Mouse (Mus musculus) ES-Bruce4 (cell line): Measurements from ENCODE around the gene Cadps. TPM values are rescaled to one million over a fixed set of nuclear protein-coding genes. Genes with fewer than 3 reads are reported as not detected.

Experiments used
- H3K27ac ChIP-seq: 2 replicates; pipeline ENCODE4 v1.5.1; 2012; ENCODE audit warnings: low read length, inconsistent platforms; ENCODE audit not compliant: insufficient read depth
- H3K27me3 ChIP-seq: 2 replicates; pipeline ENCODE4 v1.6.1; 2012; ENCODE audit warnings: mild to moderate bottlenecking, low read length, inconsistent platforms; ENCODE audit not compliant: control insufficient read depth, poor library complexity, insufficient read depth, severe bottlenecking
- H3K36me3 ChIP-seq: 2 replicates; pipeline ENCODE4 v1.6.1; 2012; ENCODE audit warnings: inconsistent platforms, mild to moderate bottlenecking, low read length, moderate library complexity; ENCODE audit not compliant: control insufficient read depth, poor library complexity, insufficient read depth, severe bottlenecking
- H3K4me1 ChIP-seq: one replicate; pipeline ENCODE4 v1.8.1; 2011; ENCODE audit warnings: low read length; ENCODE audit not compliant: control insufficient read depth, insufficient read depth
- H3K4me3 ChIP-seq: 2 replicates; pipeline ENCODE4 v1.5.1; 2011; ENCODE audit warnings: low read depth, mild to moderate bottlenecking, low read length
- H3K9ac ChIP-seq: 2 replicates; pipeline ENCODE4 v1.6.1; 2012; ENCODE audit warnings: low read depth, mild to moderate bottlenecking, inconsistent platforms; ENCODE audit not compliant: poor library complexity, severe bottlenecking
- H3K9me3 ChIP-seq: replicated peaks from 2 replicates; pipeline ENCODE4 v1.6.1; 2012; ENCODE audit warnings: mild to moderate bottlenecking, low read length, inconsistent platforms; ENCODE audit not compliant: control insufficient read depth, poor library complexity, insufficient read depth, severe bottlenecking
- CTCF ChIP-seq: IDR thresholded peaks from one replicate; pipeline ENCODE4 v1.8.1; 2011; ENCODE audit warnings: low read depth, low read length
- EP300 ChIP-seq: IDR thresholded peaks from 2 replicates; pipeline ENCODE4 v1.6.1; 2011; ENCODE audit warnings: low read depth, low read length; ENCODE audit not compliant: insufficient read depth
- POLR2A ChIP-seq: IDR thresholded peaks from one replicate; pipeline ENCODE4 v1.8.1; 2011; ENCODE audit warnings: low read length; ENCODE audit not compliant: insufficient read depth
- polyA plus RNA-seq: library from polyadenylated mRNA; stranded (reverse); fragments of >200 nt; gene quantifications from 2 replicates; pipeline ENCODE4 v1.2.4, GENCODE M21; 2011; ENCODE audit warnings: low read depth; ENCODE audit not compliant: missing spikeins, insufficient read depth, insufficient read length

Cadps gene
- polyA plus RNA-seq, 1 experiment, result 1.3 TPM

DNA sequence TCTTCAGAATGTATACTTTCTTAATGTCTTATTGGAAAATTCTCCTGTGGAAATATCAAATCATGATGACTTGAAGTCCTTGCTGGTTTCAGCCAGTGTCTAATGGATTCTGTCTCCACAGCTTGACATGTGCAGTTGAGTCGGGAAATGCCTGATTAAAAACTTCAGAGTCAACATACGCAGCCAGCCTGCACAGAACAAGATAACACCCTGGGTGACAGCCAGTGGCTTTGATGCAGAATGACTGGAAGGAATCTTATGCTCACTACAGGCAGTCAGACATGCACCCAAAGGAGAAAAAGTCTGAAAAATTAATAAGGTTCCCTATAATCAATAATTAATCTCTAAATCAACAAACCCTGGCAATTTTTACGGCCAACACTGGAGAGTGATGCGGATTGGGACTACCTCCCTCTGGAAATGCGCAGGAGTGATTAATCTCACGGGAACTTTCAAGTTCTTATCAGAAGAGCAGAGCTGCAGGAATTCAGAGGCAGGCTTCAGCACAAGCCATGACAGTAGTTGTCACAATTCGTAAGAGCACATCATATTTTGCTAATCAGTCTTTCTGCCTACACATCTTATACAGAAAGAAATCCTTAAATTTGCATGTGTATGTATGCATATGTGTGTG, 185.6 kb downstream of the Cadps start:
- Histone ChIP-seq H3K27ac (no peak overlapping the region), H3K4me3 (no peak overlapping the region), H3K27me3 (no peaks in the 10 kb centered on the region), H3K9ac (no peak overlapping the region), H3K36me3 (no peaks in the 10 kb centered on the region), H3K9me3 (no peaks in the 10 kb centered on the region), H3K4me1 (no peaks in the 10 kb centered on the region)
- TF ChIP-seq CTCF (no peak), POLR2A (no peak), EP300 (no peak)

DNA sequence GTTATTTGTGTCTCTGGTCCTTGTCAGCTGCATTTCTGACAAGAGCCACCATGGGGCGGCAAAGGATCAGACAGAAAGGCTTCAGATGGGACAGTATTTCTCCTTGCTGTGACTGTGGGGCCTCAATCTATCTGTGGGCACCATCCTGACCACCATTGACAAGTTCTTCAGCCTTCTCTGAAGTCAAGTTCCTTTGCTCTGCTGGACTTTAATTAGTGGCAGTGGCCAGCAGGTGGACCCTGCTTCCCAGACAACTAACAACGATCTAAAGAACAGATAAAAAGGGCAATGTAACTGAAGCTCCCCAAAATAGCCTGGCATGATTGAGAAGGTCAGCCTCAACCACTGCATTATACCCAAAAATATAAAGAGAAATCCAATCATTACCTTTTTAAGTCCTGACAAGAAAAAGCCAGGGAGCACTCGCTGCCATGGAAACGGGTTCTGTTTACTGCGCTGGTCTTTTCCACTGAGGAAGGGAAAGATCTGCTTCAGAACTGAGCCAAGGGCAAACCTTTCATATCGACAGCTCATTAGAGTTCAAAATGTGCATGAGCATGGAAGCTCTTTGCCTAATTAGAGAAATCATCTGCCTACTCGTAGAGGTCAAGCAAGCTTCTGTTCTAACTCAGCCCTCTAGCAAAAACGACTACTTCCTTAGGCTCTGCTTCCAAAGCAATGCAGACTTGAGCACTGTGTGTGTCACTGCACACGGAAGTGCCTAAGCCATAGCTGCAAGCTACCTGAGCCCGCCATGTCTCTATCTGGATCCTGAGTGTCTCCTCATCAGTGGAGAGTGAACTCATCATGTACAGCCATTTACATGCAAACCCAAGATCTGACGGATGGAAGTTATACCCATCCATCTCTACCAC, 198.4 kb downstream of the Cadps start:
- Histone ChIP-seq H3K4me1 (no peaks in the 10 kb centered on the region), H3K9me3 (no peaks in the 10 kb centered on the region), H3K9ac (no peak overlapping the region), H3K36me3 (no peaks in the 10 kb centered on the region), H3K4me3 (no peak overlapping the region), H3K27ac (no peak overlapping the region), H3K27me3 (no peaks in the 10 kb centered on the region)
- TF ChIP-seq POLR2A, result no peak
- TF ChIP-seq CTCF, result peak; percentile 26
- TF ChIP-seq EP300, result no peak

DNA sequence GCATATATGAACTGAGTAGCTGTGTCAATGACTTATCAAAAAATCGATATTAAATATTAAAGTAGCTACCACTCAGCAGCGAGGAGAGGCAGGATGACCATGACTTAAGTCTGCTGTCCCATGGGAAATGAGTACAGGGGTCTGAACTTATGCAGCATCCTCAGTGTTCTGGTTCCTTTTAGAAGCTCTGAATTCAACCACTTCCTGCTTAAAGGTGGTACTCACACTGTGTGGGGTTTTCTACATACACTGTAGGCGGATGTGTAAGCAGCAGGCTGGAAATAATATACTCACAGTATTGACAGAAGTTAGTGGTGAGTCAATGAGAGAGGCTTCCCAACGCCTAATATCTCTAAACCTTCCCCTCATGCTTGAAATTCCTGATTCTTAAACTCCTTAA, 215.9 kb downstream of the Cadps start:
- no peak overlapping the region for H3K9ac ChIP-seq
- no peaks in the 10 kb centered on the region for H3K36me3 ChIP-seq
- H3K27me3 ChIP-seq, result no peaks in the 10 kb centered on the region
- no peak for TF ChIP-seq POLR2A
- no peak for TF ChIP-seq EP300
- TF ChIP-seq CTCF, result no peak
- no peak overlapping the region for H3K27ac ChIP-seq
- H3K4me1 ChIP-seq, result no peaks in the 10 kb centered on the region
- no peak overlapping the region for H3K4me3 ChIP-seq
- no peaks in the 10 kb centered on the region for H3K9me3 ChIP-seq

DNA sequence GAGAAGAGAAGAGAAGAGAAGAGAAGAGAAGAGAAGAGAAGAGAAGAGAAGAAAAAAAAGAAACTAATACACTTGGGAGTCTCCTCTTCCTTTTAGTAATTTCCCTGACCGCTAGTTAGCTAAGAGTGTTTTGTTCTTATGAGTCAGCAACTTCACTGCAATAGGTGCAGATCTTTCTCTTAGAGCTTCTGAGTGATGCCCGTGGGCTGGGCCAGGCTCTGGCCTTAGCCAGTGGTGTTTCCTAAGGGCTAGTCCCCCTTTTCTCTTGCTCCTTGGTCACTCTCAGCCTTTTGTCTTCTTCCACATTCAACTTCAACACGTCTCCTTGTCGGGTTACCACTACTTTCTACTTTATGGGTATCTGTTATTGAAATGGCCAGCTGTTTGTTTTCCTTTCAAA, 216.7 kb downstream of the Cadps start:
- Histone ChIP-seq H3K36me3 (no peaks in the 10 kb centered on the region), H3K9me3 (no peaks in the 10 kb centered on the region), H3K27ac (no peak overlapping the region), H3K27me3 (no peaks in the 10 kb centered on the region), H3K9ac (no peak overlapping the region), H3K4me3 (no peak overlapping the region), H3K4me1 (no peaks in the 10 kb centered on the region)
- TF ChIP-seq POLR2A, result no peak
- TF ChIP-seq CTCF, result no peak
- no peak for TF ChIP-seq EP300

DNA sequence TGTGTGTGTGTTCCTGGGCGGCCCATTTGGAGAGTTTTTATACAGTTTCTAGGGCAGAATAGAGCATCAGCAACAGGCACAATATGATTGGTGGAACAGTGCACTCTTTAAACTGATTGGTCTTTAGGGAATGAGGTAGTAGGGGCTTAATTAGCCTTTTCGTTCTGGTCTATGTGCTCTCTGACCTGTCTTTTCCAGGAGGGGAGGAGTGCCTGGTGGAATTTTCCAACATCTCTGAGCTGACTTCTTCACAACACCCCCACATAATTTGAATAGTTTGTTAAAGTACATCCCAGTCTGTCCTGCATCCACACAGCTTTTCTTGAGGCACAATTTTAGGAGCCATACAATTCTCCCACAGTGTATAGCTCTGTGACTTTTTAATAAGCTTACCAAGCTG, 220.8 kb downstream of the Cadps start:
- H3K27me3 ChIP-seq, result no peaks in the 10 kb centered on the region
- H3K27ac ChIP-seq, result no peak overlapping the region
- TF ChIP-seq CTCF (no peak), POLR2A (no peak), EP300 (no peak)
- no peaks in the 10 kb centered on the region for H3K4me1 ChIP-seq
- H3K9me3 ChIP-seq, result no peaks in the 10 kb centered on the region
- H3K4me3 ChIP-seq, result no peak overlapping the region
- H3K9ac ChIP-seq, result no peak overlapping the region
- H3K36me3 ChIP-seq, result no peaks in the 10 kb centered on the region

DNA sequence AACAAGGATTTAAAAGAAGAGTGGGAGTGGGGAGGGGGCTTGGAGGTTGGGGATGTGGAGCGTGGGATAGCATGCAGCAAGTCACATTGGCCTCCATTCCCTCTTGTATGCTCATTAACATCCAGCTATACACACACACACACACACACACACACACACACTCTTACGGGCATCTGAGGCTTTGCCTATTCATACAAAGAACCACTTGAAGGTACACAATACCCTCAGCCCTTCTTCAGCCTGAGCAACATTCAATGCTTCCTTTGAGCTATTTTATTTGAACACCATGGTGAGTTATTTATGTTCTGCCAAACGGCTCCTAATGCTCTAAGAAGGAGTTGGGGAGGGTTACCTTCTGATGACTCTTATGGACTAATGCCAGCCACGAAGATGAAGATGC, 227.6 kb downstream of the Cadps start:
- Histone ChIP-seq H3K36me3 (no peaks in the 10 kb centered on the region), H3K27me3 (no peaks in the 10 kb centered on the region), H3K27ac (no peak overlapping the region), H3K9ac (no peak overlapping the region), H3K4me3 (no peak overlapping the region), H3K9me3 (no peaks in the 10 kb centered on the region), H3K4me1 (no peaks in the 10 kb centered on the region)
- TF ChIP-seq EP300 (no peak), CTCF (no peak), POLR2A (no peak)
